Mouse (Mus musculus) heart, postnatal 10 days (tissue): ENCODE results near the gene Nos1ap. TPM values are rescaled to one million over a fixed set of nuclear protein-coding genes. Genes with fewer than 3 reads are reported as not detected.

Experiments
- DNase-seq, 2 experiments: peaks; one replicate each; pipeline ENCODE4 v3.0.0; 2021
- intact Hi-C: fragments of 180-260 bp; cut with DNase I; formaldehyde crosslinking; loops from one replicate; pipeline ENCODE4 v1.15.1; 2025
- total RNA-seq, 2 experiments: library from RNA; stranded (reverse); gene quantifications; 2 replicates each; pipeline ENCODE4 v1.2.3; 2021

Gene Nos1ap
- total RNA-seq, 2 experiments from 2014 or later: 17.7 to 22.5 TPM

DNA sequence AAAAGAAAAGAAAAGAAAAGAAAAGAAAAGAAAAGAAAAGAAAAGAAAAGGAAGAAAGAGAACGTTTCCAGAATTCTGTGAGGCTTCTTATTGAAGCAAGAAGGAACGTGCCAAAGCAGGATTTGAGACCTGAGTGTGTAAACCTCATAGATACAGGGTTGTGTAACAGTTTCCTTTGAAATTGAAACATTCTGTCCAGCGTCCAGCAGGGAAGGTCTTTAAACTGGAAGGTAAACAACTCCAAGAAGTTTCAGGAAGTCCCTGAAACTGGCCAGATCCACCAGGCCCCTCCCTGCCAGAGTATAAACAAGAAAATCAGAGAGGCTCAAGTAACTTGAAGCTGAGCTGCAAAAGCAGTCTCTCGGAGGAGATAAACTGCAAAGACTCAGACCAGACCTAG lies 870 bp upstream of the Nos1ap start:
- no peak for DNase-seq
- intact Hi-C loops: loop anchor here (5.0 kb wide), 1 partner anchor 298 kb away; no protein-coding TSS in a partner anchor

DNA sequence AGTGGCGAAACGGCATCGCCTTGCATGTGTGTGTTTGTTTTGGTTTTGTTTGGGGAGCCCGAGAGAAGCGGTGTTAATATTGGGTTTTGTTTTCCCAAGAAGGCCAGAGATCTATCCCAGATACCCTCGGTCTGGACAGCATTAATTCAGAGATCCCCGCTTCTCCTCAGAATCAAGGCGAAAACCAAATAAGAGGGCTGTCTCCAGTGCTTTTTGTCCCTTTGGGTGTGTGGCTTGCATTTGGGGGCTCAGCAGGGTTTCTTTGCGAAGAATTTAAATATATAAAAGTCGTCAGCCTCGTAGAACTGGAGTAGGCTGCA lies 340 bp upstream of the Nos1ap start:
- intact Hi-C loops: loop anchor here (5.0 kb wide), 1 partner anchor 298 kb away; no protein-coding TSS in a partner anchor
- DNase-seq: no peak

DNA sequence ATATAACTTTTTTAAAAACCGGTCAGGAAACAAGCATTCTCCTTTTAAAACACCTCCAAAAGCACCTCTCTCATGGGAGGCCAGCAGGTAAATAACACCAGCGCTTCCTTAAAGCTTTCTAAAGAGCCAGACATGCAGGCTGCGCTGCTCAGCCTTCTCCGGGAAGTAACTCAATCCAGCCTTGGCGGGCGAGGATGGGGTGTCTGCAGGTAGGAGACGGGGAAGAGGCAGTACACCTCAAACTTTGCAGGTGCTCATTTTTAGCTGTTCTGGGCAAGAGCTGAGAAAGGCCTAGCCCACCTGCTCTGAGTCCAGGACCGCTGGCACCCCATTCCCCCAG lies 812 bp downstream of the Nos1ap start:
- intact Hi-C loops: no loop called here
- peak in 1 of 2 experiments; percentile 14 for DNase-seq

DNA sequence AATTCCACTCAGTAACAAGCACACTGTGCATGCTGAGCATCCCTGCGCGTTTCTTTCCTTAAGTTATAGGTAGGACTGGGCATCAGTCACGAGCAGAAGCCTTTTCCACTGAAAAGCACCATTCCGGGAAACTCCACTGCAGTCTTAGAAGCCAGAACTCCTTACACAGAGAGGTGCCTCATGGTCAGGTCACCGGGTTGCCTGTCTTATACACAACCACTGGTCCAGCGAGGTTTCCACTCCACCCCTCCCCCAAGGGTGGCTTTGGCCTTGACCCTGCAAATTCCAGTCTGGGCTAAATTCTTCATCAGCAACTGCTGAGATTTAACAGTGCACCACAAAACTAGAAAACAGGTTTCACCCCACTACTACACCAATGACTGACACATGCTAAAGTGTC lies 1.3 kb downstream of the Nos1ap start:
- peak; percentile 25 to 41 for DNase-seq

DNA sequence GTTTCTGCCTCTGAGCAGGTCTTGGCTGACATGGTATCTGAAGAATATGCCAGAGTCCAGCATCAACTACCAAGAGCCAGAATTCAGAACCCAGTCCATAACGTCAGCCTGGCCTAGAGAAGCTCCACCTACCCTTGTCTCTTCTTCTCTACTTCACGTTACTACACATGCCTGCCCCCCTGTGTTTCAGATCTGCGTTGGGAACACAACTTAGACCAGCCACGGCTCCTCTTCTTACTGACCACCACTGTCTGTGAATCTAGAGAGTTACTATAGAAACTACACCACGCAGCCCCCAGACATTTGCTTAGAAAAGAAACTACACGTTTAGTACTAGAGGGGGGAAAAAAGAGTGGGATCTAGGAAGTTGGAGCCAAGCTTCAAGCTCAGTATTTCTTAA lies 2.9 kb downstream of the Nos1ap start:
- DNase-seq: peak in 1 of 2 experiments; percentile 10
- intact Hi-C loops: no loop called here

More for the DNA sequence above, 1.3 kb downstream of the Nos1ap start:
- intact Hi-C loops: no loop called here

DNA sequence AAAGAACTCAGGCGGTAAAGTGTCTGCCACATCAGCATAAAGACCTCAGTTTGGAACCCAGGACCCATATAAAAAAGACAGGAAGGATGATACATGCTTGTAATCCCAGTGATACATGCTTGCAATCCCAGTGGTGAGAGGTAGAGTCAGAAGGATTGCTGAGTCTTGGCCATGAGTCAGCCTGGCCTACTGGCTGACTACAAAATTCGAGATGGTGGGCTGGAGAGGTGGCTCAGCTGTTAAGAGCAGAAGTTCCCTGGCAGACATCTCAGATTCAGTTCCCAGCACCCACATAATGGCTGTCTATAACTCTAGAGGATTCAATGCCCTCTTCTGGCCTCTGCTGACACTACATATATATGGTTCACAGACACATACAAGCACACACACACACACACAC lies 5.7 kb downstream of the Nos1ap start:
- intact Hi-C loops: no loop called here

DNA sequence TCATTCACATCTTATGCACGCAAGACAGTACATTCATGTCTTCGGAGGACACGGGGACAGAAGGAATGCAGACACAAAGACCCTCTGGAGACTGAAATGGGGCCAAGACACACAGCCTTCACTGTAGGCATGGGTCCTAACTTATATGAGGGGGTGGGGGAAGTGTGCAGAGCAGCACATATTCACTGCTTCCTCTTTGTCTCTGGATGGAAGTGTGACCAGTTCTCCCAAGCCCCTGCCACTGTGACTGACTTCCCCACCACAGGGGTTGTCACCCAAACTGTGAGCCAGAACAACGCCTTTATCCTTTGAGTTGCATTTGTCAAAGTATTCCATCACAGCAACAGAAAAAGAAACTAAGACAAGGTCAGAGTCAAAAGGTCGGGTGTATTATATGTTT lies 7.3 kb downstream of the Nos1ap start:
- no peak for DNase-seq
- intact Hi-C loops: no loop called here

More for the DNA sequence above, 5.7 kb downstream of the Nos1ap start:
- DNase-seq: no peak

DNA sequence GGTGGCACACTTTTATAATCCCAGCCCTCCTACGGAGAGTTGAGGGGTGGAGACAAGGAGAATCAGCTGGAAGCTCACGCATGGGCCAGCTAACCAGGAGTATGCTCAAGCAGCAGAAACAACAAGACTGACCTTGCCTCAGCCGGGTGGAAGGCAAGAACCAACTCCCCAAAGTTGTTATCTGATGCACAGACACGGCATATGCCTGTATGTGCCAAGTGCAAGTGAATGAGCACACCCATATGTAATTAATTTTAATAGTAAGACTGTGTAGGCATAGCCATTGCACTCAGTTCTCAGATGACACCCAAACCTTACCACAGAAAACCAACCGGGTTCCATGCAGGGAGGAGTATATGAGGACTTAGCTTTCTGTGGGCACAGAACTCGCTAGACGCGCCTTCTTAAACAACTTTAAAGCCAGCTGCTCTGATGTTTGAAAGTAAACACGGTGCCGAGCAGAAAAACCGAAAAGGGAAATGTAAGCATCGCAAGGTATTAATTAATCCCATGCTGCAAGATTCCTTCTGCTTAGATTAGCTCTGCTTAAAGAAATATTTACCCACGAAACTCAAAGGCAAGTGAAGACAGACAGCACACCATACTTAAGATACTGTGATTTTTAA lies 9.1 kb downstream of the Nos1ap start:
- no peak for DNase-seq
- intact Hi-C loops: no loop called here

DNA sequence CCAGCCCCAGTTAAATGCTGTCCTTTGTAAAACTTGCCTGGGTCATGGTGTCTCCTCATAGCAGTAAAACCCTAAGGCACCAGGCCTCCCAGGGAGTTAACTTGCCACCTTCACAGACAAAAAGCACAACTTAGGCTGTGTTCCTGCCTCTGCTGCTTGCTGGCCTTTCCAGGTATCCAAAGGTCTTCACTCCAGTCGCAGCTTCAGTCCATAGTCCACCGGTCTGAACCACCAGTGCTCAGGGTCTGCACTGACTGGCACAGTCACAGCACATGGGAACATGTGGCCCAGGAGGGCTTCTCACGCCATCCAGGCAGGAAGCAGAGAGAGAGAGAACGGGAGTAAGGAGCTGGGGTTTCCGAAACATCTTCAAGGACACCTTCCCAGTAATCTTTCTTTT lies 10.2 kb downstream of the Nos1ap start:
- intact Hi-C loops: no loop called here
- no peak for DNase-seq

DNA sequence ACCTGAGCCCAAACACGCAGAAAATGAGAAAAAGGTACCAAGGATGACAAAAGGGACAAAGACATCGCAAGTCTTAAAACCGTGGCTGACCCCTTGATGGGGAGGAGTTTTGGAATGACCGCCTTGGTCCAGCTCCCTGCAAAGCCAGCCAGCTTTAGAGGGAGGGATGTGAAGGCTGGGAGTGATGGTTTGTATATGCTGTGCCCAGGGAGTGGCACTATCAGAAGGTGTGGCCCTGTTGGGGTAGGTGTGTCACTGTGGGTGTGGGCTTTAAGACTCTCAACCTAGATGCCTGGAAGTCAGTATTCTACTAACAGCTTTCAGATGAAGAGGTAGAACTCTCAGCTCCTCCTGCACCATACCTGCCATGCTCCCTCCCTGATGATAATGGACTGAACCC lies 10.6 kb downstream of the Nos1ap start:
- no peak for DNase-seq
- intact Hi-C loops: no loop called here

DNA sequence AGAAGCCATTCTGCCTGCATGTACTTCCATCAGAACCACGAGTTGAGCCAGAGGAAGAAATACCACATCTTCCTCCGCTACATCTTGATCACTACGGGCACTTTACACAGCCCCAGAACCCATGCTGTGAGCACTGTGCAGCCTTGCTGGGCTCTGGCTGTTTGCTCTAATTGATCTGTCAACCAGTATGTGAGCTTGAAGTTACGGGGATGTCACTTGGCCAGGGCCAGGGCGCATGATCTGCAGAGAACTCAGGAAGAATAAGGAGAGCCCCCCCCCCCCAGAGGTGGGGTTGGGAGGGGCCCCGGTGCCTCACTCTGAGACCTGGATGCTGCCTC lies 13.0 kb downstream of the Nos1ap start:
- intact Hi-C loops: no loop called here
- no peak for DNase-seq

DNA sequence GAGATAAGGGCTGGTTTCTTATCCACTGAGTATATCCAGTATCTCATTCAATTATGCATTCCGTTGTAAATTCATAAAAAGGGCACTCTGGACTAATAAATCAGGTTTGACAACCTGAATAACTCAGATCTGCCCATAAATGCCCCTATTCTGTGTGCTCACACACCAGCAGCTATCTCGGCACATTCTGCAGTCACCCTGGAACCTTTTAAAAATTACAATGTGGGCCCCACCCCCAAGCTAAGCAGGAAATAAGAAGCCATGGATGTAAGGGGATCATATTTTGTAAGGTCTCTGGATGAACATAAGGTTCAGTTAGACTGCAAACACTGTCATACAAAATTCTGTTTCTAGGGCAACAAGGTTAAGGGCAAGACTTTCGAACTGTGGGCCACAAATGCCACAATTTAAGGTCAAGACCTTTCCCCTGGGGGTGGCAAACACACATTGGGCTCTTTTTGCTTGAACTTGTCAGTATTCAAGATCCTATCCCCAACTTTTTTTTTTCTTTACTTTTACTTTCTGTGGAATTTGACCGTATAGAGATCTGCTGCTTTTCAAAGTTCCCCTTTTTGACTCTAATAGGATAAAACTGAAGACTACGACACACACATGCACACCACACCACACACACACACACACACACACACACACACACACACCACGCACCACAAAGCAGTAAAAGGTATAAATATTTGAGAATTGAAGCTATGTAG lies 13.5 kb downstream of the Nos1ap start:
- DNase-seq: no peak
- intact Hi-C loops: no loop called here

DNA sequence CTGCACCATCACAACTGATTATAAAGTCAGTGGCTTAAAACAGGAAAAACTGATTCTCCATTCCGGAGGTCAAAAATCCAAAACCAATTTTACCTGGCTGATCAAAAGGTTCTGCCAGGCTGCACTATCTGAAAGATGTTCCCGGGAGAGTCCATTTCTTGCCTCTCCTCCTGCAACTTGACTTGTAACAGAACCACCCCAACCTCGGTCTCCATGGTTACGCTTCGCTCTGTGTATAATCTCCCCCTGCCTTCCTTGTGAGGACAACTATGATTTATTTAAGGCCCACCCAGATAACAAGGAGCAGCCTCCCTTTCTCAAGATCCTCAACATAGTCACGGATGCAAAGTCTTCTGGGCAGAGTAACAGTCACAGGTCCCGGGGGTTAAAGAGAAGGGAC lies 16.5 kb downstream of the Nos1ap start:
- DNase-seq: no peak
- intact Hi-C loops: no loop called here

DNA sequence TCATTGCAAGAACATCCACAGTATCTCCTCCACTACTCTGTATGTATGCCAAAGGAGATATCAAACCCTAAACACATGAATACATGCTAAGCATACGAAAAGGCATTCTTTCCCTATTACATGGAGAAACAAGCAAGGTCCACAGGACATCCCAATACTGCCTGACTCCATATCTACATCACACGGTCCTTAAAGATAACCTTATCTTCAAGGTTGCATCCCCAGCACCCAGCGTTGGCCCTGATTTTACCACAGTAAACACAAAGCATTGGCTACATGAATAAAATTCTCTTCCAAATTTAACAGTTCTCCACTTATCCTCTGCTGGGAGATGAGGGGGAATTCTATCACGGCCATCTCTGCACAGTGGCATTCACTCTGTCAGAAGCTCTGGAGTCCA lies 22.7 kb downstream of the Nos1ap start:
- intact Hi-C loops: no loop called here
- DNase-seq: no peak

DNA sequence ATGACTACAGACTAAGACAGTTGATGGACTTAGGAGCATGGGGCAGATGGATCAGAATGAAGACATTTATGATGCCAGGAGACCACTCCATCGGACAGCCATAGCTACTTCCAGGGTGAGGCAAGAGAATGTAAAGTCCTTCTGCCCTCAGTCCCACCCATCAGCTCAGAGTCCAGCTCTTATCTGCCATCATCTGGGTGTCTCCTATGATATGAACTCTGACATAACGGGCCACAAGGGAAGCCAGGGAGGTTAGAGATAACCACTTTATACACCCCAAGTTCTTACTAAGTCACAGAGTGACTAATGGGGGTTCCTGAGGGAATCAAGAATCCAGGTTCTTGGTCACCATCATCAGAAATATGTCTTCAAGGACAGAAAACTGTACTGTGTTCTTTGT lies 23.1 kb downstream of the Nos1ap start:
- intact Hi-C loops: no loop called here
- no peak for DNase-seq

DNA sequence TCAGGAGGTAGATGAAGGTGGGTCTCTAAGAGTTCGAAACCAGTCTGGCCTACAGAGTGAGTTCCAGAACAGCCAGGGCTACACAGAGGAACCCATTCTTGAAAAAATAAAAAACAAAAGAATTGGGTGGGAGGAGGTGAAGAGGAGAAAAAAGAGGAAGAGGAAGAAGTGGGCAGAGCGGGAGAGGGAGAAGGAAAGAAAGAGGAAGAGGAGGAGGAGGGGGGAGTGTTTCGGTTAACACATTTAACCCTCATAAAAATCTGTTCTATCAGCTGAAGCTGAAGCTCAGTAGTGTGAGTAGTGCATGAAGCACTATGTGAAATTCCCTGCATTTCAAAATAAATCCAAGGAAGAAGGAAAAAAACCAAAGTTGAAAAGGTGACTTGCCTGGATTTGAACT lies 24.7 kb downstream of the Nos1ap start:
- intact Hi-C loops: no loop called here
- DNase-seq: no peak

DNA sequence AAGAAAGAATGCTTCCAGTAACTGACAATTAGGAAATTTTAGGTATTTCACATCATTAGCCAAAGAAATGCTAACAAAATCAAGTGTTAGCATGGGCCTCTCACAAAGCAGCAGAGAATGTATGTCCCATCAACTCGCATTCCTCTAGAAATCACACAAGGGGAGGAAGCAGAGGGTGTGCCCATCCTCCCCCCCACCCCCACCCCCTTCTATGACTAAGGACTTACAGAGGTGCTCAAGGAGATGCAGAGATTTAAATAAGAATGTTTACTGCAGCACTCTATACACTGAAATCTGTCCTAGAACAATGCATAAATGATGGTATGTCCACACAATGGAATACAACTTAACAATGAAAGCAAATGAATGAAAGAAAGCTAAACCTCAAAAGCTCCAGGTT lies 27.2 kb downstream of the Nos1ap start:
- DNase-seq: no peak
- intact Hi-C loops: no loop called here

DNA sequence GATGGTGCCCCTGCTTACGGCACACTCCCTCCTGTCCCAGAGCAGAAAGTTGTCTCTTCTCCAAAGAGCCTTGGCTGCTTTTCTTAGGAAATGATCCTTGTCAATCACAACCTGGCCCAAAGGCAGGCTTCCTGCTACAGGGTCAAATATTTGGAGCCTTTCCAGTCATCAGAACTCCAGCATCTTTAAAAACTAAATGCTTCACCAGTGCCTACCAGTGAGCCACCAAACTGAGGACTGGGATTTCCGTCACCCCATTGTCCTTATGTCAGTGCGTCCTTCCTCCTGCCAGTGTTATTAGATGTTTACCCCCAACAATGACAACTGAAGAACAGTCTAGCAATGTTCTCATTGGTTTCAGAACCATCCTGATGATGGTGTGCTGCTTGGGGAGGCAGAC lies 28.9 kb downstream of the Nos1ap start:
- intact Hi-C loops: no loop called here

DNA sequence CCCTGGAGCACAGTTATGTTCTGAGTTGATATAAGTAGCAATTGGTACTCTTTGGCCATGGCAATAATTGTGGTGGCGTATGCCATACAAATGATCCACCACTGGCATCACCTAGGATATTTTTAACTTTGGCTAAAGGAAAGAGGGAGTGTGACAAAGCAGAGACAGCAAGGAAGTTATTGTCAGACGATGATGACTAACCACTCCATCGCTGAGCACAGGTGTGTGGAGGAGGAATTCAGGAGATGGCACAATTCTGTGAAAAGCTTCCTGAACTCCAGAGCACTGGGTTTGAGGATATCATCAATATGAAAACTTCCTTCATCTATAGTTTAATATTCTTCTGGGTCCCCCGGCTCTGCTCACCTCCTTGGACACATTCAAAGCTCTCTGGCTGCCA lies 31.7 kb downstream of the Nos1ap start:
- intact Hi-C loops: no loop called here
- DNase-seq: no peak

More for the DNA sequence above, 28.9 kb downstream of the Nos1ap start:
- DNase-seq: no peak

DNA sequence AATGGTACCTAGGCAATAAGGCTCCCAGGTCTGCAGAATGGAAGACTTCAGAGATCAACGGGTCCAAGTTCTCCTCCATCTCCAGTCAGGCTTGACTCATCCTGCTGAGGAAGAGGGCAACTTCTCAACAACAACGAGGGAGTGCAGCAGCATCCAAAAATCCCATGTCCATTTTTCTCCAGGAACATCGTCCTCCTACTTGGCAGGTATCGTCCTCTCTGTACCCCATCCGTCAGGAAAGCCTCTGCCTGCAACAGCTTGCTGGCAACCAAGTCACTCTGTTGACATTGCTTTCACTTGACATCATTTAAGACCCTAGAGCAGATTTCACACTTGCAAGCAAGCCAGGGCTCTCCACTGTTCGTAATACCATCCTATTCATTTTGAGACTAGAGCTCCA lies 33.0 kb downstream of the Nos1ap start:
- intact Hi-C loops: no loop called here
- DNase-seq: no peak

DNA sequence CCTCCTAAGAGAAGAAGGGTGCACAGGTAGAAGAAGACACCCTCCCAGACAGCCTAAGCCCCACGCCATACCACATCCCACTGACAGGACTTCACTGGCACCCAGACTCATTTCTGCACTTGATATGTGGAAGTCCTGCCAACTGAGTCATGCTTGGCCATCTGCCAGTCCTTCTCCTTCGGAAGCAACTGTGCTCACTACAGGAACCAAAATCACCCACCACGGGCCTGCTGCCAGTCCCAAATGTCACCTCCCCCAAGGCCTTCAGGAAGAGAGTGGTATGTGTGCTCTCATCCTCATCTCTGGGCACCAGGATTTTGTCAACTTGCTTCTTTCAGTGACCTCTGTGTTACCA lies 34.7 kb downstream of the Nos1ap start:
- intact Hi-C loops: no loop called here
- peak; percentile 91 to 94 for DNase-seq

DNA sequence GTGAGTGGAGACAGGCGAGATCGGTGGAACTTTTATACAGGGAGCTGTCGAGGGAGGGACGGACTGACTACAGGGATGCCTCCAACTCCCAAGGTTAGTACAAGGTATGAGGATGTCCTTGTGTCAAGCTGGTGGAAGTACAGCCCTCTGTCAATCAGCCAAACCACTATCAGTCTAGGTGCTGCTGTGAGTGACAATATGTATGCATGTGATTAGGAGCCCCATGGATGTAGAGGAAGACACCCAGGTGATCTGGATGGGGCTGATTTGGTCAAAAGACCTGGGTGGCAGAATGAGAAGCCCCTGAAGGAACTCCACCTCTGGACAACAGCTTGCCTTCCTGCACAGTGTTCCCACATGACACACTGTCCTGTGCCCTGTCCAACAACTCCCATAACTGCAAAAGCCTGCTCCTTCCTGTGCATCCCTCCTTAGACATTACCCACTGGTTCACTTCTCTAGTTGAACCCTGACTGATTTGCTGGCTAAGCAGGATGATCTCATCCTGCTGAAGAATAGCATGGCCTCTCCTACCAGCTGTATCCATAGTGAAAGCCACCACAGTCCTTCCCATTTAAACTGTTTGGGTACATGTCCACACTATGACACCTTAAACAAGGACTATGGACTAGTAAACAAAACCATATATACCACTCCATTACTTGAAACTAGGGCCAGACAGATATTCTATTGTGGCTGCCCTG lies 35.3 kb downstream of the Nos1ap start:
- DNase-seq: no peak
- intact Hi-C loops: no loop called here
